Mouse (Mus musculus) forebrain, embryonic 14.5 days (tissue): ENCODE data around the gene Tbc1d10b. TPM values are rescaled to one million over a fixed set of nuclear protein-coding genes. Genes with fewer than 3 reads are reported as not detected.

ENCODE experiments used
- ATAC-seq: fragments of 200-750 bp; cut with Nextera tagmentation; 2 replicates; pipeline ENCODE4 v1.8.0; 2017; ENCODE audit warnings: mild to moderate bottlenecking, moderate library complexity
- DNase-seq: peaks from one replicate; pipeline ENCODE4 v3.0.0-alpha.2; 2015; ENCODE audit warnings: low spot score
- H3K27ac ChIP-seq: fragments of 300-500 bp; sonication (generic); 2 replicates; pipeline ENCODE4 v1.5.1; 2014; ENCODE audit warnings: low read depth, mild to moderate bottlenecking, control low read depth, low read length, moderate library complexity
- H3K27me3 ChIP-seq: fragments of 300-500 bp; sonication (generic); replicated peaks from 2 replicates; pipeline ENCODE4 v1.6.1; 2014; ENCODE audit warnings: low read length, control low read depth, mixed read lengths; ENCODE audit not compliant: control insufficient read depth, insufficient read depth
- H3K36me3 ChIP-seq: fragments of 300-500 bp; sonication (generic); 2 replicates; pipeline ENCODE4 v1.6.1; 2014; ENCODE audit warnings: low read length, control low read depth; ENCODE audit not compliant: control insufficient read depth, insufficient read depth
- H3K4me1 ChIP-seq: fragments of 300-500 bp; sonication (generic); 2 replicates; pipeline ENCODE4 v1.6.1; 2014; ENCODE audit warnings: antibody characterized with exemption, low read length, control low read depth; ENCODE audit not compliant: control insufficient read depth, insufficient read depth
- H3K4me2 ChIP-seq: fragments of 300-500 bp; sonication (generic); 2 replicates; pipeline ENCODE4 v1.6.1; 2014; ENCODE audit warnings: mild to moderate bottlenecking, control low read depth, low read length
- H3K4me3 ChIP-seq: fragments of 300-500 bp; sonication (generic); 2 replicates; pipeline ENCODE4 v1.5.1; 2014; ENCODE audit warnings: low read depth, low read length, control low read depth
- H3K9ac ChIP-seq: fragments of 300-500 bp; sonication (generic); 2 replicates; pipeline ENCODE4 v1.6.1; 2014; ENCODE audit warnings: mild to moderate bottlenecking, low read length, control low read depth, moderate library complexity
- H3K9me3 ChIP-seq: fragments of 300-500 bp; sonication (generic); replicated peaks from 2 replicates; pipeline ENCODE4 v1.6.1; 2016; ENCODE audit warnings: low read length, control low read depth, mixed read lengths; ENCODE audit not compliant: control insufficient read depth
- WGBS: fragments of 180-500 bp; shearing (Covaris S2); extraction: QIAGEN DNeasy Blood & Tissue Kit; methylation state at CpG from one replicate; pipeline ENCODE4 v1.1.7; 2014; 5-methylcytosine and 5-hydroxymethylcytosine counted together
- polyA plus RNA-seq: library from polyadenylated mRNA; unstranded; fragments of >200 nt; fragmentation: Nextera tagmentation; extraction: Ambion mirVana; gene quantifications from 2 replicates; pipeline ENCODE4 v1.2.1, GENCODE M21; 2014

Tbc1d10b gene
- polyA plus RNA-seq, 1 experiment from 2014 or later = 13.7 TPM

DNA sequence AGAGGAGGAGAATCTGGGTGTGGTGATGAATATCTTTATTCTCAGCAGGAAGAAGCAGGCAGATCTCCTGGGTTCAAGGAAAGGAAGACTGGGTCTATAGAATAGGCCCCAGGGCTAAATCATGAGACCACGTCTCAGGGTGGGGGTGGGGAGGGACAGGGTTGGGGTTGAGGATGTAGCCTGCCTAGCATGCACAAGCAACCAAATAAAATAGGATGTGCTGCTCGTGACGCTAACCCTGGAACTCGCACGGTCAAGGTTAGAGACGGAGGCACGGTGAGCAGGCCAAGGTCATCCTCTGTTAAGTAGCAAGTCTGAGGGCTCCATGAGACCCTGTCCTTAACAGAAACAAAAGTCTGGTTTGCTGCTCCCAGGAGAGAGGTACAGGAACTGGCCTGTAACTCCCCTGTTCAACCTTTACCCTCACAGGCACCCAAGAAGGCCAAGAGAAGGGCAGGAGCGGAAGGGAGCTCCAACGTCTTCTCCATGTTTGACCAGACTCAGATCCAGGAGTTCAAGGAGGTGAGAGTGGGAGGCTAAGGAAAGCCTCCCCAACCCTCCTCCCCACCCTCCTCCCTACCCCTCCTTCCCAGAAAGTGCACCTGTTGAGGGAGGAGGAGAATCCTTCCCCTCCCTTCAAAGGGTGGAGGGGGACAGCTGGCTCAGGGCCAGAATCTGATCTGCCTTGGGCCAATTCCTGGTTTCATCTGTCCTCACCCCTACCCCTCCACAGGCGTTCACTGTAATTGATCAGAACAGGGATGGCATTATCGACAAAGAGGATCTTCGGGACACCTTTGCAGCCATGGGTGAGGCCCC, 4.4 kb upstream of the Tbc1d10b start:
- H3K36me3 ChIP-seq = no peaks in the 10 kb centered on the region
- no peak overlapping the region for H3K4me2 ChIP-seq
- H3K9me3 ChIP-seq = no peaks in the 10 kb centered on the region
- H3K27me3 ChIP-seq = 0 out of 2 replicates have a peak, but pooled peaks cover 6% of the 10 kb centered on the region
- H3K9ac ChIP-seq = no peak overlapping the region
- 91% methylated on average over 12 of the region's 12 CpGs for WGBS
- H3K27ac ChIP-seq = no peak overlapping the region
- H3K4me1 ChIP-seq = 0 out of 2 replicates have a peak, but pooled peaks cover 3% of the 10 kb centered on the region
- ATAC-seq = no peak
- no peak for DNase-seq
- no peak overlapping the region for H3K4me3 ChIP-seq

DNA sequence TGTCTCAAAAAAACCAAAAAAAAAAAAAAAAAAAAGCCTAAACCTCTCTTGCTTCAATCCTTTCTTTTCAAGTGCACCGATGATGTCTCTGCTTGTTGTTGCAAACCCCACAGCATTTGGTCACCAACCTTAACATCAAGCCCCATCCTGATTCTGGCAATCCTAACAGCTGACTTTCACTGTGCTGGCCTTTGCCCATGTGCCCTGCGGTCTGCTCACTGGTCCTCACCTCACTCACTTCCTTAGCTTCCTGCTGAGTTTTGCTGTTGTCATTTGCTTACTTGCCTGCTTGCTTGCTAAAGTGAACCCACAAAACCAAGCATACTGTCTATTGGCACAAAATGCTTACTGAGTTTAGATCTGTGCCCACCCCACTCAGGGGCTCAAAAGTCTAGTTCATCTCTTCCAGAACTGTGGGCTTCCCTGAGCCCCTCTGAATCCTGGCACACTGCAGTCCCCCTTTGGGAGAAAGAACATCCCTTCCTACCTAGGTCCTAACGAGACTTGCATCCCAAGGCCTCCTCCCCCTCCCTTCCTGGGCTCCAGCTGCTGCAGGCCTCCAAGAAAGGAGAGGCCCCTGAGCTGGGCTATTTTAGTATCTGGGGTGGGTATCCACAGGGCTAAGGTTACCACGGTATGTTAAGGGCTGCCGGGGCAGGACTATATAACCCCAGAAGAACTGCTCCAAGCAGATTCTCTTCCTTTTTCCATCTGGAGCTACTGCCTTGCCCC, 2.9 kb upstream of the Tbc1d10b start:
- WGBS = 88% methylated on average over 5 of the region's 5 CpGs
- no peak for DNase-seq

DNA sequence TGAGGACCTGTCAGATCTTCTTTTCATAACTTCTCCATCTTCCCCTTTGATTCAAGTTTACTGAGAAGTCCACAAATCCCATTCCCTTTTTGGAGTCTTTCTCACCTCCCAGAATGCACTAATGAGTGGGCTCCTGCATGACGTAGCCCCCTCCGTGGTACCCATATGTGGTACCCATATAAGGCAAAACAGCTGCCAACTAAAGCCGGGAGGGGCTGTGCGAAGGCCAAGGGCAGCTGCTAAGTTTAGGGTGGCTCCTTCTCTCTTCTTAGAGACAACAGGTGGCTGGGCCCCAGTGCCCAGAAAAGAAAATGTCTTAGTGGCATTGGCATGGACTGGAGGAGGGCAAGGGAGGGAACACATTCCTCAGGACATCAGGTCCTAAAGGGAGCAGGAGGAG, 2.0 kb upstream of the Tbc1d10b start:
- Histone ChIP-seq H3K4me2 (no peak overlapping the region), H3K4me1 (peaks cover 20% of the 10 kb centered on the region), H3K9ac (no peak overlapping the region), H3K27ac (no peak overlapping the region), H3K27me3 (0 out of 2 replicates have a peak, but pooled peaks cover 6% of the 10 kb centered on the region), H3K4me3 (no peak overlapping the region), H3K36me3 (0 out of 2 replicates have a peak, but pooled peaks cover 2% of the 10 kb centered on the region), H3K9me3 (no peaks in the 10 kb centered on the region)
- ATAC-seq = no peak
- 92% methylated on average over 4 of the region's 4 CpGs for WGBS
- DNase-seq = no peak

More for the DNA sequence above, 2.9 kb upstream of the Tbc1d10b start:
- Histone ChIP-seq H3K4me1 (peaks cover 13% of the 10 kb centered on the region), H3K9me3 (no peaks in the 10 kb centered on the region), H3K4me3 (no peak overlapping the region), H3K27me3 (0 out of 2 replicates have a peak, but pooled peaks cover 6% of the 10 kb centered on the region), H3K27ac (no peak overlapping the region), H3K36me3 (no peaks in the 10 kb centered on the region), H3K4me2 (no peak overlapping the region), H3K9ac (no peak overlapping the region)
- no peak for ATAC-seq

DNA sequence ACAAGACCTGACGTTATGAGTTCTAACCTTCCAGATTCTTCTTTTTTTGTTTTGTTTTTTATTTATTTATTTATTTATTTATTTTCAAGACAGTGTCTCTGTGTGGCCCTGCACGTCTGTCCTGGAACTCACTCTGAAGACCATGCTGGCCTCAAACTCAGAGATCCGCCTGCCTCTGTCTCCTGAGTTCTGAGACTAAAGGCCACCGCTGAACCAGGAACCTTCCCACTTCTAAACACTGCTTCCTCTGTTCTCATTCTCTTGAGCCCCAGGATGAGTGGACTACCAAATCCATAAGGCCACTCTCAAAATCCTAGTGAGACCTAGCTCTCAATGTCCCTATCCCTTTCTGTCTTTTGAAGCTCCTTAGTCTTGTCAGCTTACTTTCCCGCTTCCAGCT, 1.6 kb upstream of the Tbc1d10b start:
- 0 out of 2 replicates have a peak, but pooled peaks cover 5% of the 10 kb centered on the region for H3K27me3 ChIP-seq
- H3K4me3 ChIP-seq = no peak overlapping the region
- H3K36me3 ChIP-seq = 0 out of 2 replicates have a peak, but pooled peaks cover 5% of the 10 kb centered on the region
- no peaks in the 10 kb centered on the region for H3K9me3 ChIP-seq
- H3K4me1 ChIP-seq = peaks cover 19% of the 10 kb centered on the region
- WGBS = 74% methylated on average over 5 of the region's 5 CpGs
- H3K27ac ChIP-seq = no peak overlapping the region
- no peak for ATAC-seq
- peak overlapping the region; percentile 64 for H3K4me2 ChIP-seq
- no peak overlapping the region for H3K9ac ChIP-seq
- DNase-seq = no peak

DNA sequence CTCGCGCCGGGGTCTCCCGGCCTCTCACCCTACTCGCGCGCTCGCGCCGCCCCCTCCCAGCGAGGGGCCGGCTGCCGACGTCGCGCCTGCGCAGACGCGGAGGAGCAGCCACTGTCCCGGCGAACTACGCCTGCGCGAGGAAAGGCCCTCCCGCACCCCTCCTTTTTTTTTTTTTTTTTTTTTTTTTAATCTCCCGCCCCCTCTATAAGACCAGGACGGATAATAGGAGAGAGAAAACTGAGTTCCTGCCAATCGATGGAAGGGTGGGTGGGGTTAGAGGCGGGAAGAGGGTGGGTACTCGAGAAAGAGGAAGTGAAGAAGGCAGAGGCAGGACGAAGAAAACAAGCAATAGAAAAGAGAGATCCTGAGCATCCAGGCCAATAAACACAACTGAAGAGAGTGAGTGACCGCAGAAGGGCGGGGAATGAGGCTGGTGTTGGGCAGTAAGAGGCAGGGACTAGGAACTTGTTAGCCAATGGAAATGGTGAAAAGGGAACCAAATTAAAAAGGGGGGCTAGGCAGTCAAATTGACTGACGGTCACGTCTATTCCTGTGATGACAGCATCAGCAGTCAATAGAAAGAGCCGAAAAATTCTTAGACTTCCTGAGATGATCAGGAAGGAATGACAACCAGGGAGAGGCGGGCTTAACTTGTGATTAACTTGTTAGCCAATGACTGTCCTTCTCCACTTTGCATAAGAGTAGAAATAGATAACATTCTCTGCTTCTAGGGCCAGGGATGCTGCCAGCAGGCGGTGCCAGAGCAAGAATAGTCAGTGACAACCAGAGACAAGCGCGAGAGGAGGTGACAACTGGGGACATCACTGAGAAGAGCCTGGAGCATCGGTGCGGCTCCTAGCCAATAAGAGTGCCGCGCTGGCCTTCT, 528 bp upstream of the Tbc1d10b start, which contains the start of gene Mylpf:
Gene Mylpf (plus strand): TSS at position 338 of the 886 bp plus-strand sequence.
- H3K4me2 ChIP-seq = peak within 1 kb of the TSS; percentile 100
- DNase-seq (peak; percentile 98), ATAC-seq (peak; percentile 96)
- H3K4me1 ChIP-seq = peaks cover 19% of the 10 kb centered on the region
- H3K9ac ChIP-seq = peak within 1 kb of the TSS; percentile 95
- H3K36me3 ChIP-seq = peaks cover 7% of the 10 kb centered on the region
- WGBS = under 1% methylated on average over 43 of the region's 44 CpGs
- H3K27ac ChIP-seq = peak within 1 kb of the TSS; percentile 85
- H3K4me3 ChIP-seq = peak within 1 kb of the TSS; percentile 95
- no peaks in the 10 kb centered on the region for H3K9me3 ChIP-seq
- H3K27me3 ChIP-seq = no peaks in the 10 kb centered on the region

DNA sequence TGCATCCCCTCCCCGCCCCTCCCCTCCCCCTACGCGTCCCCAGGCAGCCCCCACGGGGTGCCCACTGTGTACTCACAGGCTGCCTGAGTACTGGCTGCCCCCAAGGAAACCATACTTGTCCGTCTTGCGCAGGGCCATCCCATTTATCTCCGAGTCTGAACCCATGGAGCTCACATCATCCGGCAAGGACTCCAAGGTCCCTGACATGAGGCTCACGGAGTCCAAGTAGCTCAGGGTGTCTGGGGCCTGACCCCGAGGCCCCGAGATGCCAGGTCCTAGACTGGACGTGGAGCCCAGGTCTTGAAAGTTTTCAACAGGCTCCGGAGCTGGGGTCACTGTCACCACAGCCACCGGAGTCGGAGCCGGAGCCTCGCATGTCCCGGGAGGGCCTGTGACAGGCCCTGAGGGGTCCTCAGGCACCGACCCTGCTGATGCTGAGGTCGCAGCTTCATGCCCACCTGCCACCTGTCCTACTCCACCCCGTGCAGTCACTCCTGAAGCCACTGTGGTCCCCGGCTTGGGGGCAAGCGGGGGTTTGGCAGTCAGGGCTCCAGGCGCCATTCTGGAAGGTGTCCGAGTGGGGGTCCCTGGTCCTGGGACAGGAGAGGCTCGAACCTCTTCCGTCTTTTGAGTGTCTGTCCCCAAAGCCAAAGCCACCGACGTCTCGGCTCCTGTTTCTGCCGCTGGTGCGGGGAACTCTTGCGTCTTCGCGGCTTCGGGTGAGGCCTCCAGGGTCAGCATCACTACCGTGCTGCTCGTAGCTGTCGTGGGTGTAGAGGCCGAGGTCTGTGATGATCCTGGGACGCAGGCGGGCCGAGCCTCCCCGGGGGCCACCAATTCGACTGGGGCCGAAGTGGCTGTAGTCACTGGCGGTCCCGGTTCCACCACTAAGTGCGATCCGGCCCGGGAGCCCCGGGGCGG, 634 bp downstream of the Tbc1d10b start:
- DNase-seq (no peak), ATAC-seq (no peak; the same call in 1 of the 2 replicates)
- Histone ChIP-seq H3K27ac (peak overlapping the region; percentile 85), H3K4me3 (peak overlapping the region; percentile 95), H3K27me3 (no peaks in the 10 kb centered on the region), H3K4me2 (peak overlapping the region; percentile 100), H3K9ac (peak overlapping the region; percentile 95), H3K36me3 (peaks cover 18% of the 10 kb centered on the region), H3K4me1 (peaks cover 19% of the 10 kb centered on the region), H3K9me3 (no peaks in the 10 kb centered on the region)
- 0% methylated on average over 53 of the region's 53 CpGs for WGBS

DNA sequence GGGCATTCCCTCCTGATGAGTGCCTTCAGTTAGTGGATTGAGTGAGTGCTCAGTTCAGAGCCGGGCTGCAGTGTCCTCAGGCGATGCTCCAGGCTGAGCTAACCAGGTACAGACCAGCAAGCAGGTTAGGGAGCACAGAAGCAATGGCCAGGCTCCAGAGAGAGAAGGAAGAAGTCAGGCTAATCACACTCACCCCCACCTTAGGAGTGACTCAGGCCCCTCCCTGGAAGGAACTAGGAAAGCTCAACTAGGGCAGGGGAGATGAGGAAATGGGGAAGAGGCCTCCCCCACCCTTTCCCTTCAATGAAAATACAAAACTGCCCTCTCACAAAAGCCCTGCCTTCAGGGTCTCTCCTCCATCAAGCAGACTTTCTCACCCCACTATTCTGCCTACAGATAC, 1.7 kb downstream of the Tbc1d10b start:
- no peak for ATAC-seq
- Histone ChIP-seq H3K27me3 (no peaks in the 10 kb centered on the region), H3K4me1 (peaks cover 19% of the 10 kb centered on the region), H3K27ac (no peak overlapping the region), H3K4me2 (peak overlapping the region; percentile 100), H3K9ac (peak overlapping the region; percentile 95), H3K4me3 (peak overlapping the region; percentile 95), H3K36me3 (peaks cover 26% of the 10 kb centered on the region), H3K9me3 (no peaks in the 10 kb centered on the region)
- DNase-seq = no peak
- 51% methylated on average over 2 of the region's 2 CpGs for WGBS
